Mouse (Mus musculus) C2C12 (cell line): ENCODE measurements around the gene Rcc2.

Source experiments
- CTCF ChIP-seq: IDR thresholded peaks from one replicate; pipeline ENCODE4 v1.5.1; 2011; ENCODE audit not compliant: control insufficient read depth, insufficient read depth, insufficient read length
- USF1 ChIP-seq: IDR thresholded peaks from one replicate; pipeline ENCODE4 v1.6.1; 2011; ENCODE audit warnings: low read depth, mild to moderate bottlenecking, control low read depth, moderate library complexity

- TF ChIP-seq CTCF (no peak), USF1 (no peak)
Observed at GRCm38 (mm10) chr4:140691481-140691880, 8.9 kb upstream of the Rcc2 start.
